Mouse (Mus musculus) liver, embryonic 16.5 days (tissue): ENCODE results near the gene Ern1. TPM values are rescaled to one million over a fixed set of nuclear protein-coding genes. Genes with fewer than 3 reads are reported as not detected.
A peak's percentile ranks its signal among the peaks of the same experiment; 100 is the strongest.

Experiments used
- ATAC-seq: fragments of 200-750 bp; cut with Nextera tagmentation; 2 replicates; pipeline ENCODE4 v1.8.0; 2017; ENCODE audit warnings: low read depth, mild to moderate bottlenecking, moderate number of reproducible peaks, moderate library complexity
- H3K27ac ChIP-seq: fragments of 300-500 bp; sonication (generic); 2 replicates; pipeline ENCODE4 v1.5.1; 2014; ENCODE audit warnings: mild to moderate bottlenecking, low read length
- H3K27me3 ChIP-seq: fragments of 300-500 bp; sonication (generic); 2 replicates; pipeline ENCODE4 v1.6.1; 2014; ENCODE audit warnings: low read depth, low read length, mixed read lengths; ENCODE audit not compliant: control insufficient read depth, insufficient read depth
- H3K36me3 ChIP-seq: fragments of 300-500 bp; sonication (generic); 2 replicates; pipeline ENCODE4 v1.6.1; 2014; ENCODE audit warnings: mild to moderate bottlenecking; ENCODE audit not compliant: control insufficient read depth, insufficient read depth
- H3K4me1 ChIP-seq: fragments of 300-500 bp; sonication (generic); 2 replicates; pipeline ENCODE4 v1.6.1; 2014; ENCODE audit warnings: low read depth, low read length, mixed read lengths; ENCODE audit not compliant: control insufficient read depth
- H3K4me2 ChIP-seq: fragments of 300-500 bp; sonication (generic); 2 replicates; pipeline ENCODE4 v1.6.1; 2014; ENCODE audit warnings: low read depth, low read length, mixed read lengths
- H3K4me3 ChIP-seq: fragments of 300-500 bp; sonication (generic); 2 replicates; pipeline ENCODE4 v1.5.1; 2014; ENCODE audit warnings: low read depth, mild to moderate bottlenecking, low read length
- H3K9ac ChIP-seq: fragments of 300-500 bp; sonication (generic); 2 replicates; pipeline ENCODE4 v1.6.1; 2014; ENCODE audit warnings: low read depth, low read length
- H3K9me3 ChIP-seq: fragments of 300-500 bp; sonication (generic); replicated peaks from 2 replicates; pipeline ENCODE4 v1.6.1; 2016; ENCODE audit warnings: low read length; ENCODE audit not compliant: control insufficient read depth
- WGBS: fragments of 180-500 bp; shearing (Covaris S2); extraction: QIAGEN DNeasy Blood & Tissue Kit; methylation state at CpG from one replicate; pipeline ENCODE4 v1.1.7; 2014; ENCODE audit not compliant: insufficient replicate concordance; 5-methylcytosine and 5-hydroxymethylcytosine counted together
- polyA plus RNA-seq: library from polyadenylated mRNA; unstranded; fragments of >200 nt; fragmentation: Nextera tagmentation; extraction: Ambion mirVana; gene quantifications from 2 replicates; pipeline ENCODE4 v1.2.1, GENCODE M21; 2015

Gene Ern1
- polyA plus RNA-seq, 1 experiment from 2014 or later, result 5.2 TPM

DNA sequence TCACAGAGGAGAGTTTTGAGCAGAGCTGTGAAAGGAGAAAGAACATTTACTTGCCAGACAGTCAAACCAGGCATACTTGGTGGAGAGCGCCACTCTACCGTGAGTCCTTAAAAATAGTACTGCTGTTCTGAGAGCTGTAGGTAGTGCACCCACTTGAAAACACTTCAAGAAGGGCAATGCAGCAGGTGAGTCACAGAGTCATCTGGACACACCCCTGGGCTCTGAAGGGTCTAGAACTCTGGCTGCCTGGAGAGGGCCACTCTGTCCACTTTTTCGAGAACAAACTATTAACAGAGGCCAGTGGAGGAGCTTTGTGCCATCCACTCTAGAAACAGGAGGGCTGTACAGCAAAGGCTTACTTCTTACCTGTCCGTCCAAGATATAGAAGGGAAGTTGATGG lies 61.2 kb downstream of the Ern1 start:
- no peaks in the 10 kb centered on the region for H3K27me3 ChIP-seq
- H3K9ac ChIP-seq, result no peak overlapping the region
- no peak overlapping the region for H3K27ac ChIP-seq
- H3K36me3 ChIP-seq, result peaks cover 10% of the 10 kb centered on the region; the same call in 1 of the 2 replicates
- peaks cover 2% of the 10 kb centered on the region for H3K4me1 ChIP-seq
- H3K4me3 ChIP-seq, result no peak overlapping the region
- WGBS, result 83% methylated on average over 4 of the region's 4 CpGs
- ATAC-seq, result no peak
- no peaks in the 10 kb centered on the region for H3K9me3 ChIP-seq
- no peak overlapping the region for H3K4me2 ChIP-seq

- no peak for ATAC-seq
- 76% methylated on average over 5 of the region's 5 CpGs for WGBS
- H3K36me3 ChIP-seq, result peaks cover 10% of the 10 kb centered on the region; the same call in 1 of the 2 replicates
- no peak overlapping the region for H3K27ac ChIP-seq
- no peaks in the 10 kb centered on the region for H3K9me3 ChIP-seq
- no peak overlapping the region for H3K4me3 ChIP-seq
- no peak overlapping the region for H3K9ac ChIP-seq
- H3K4me1 ChIP-seq, result peaks cover 2% of the 10 kb centered on the region
- no peak overlapping the region for H3K4me2 ChIP-seq
- H3K27me3 ChIP-seq, result no peaks in the 10 kb centered on the region
Observed at GRCm38 (mm10) chr11:106425201-106425600, 62.5 kb downstream of the Ern1 start.

DNA sequence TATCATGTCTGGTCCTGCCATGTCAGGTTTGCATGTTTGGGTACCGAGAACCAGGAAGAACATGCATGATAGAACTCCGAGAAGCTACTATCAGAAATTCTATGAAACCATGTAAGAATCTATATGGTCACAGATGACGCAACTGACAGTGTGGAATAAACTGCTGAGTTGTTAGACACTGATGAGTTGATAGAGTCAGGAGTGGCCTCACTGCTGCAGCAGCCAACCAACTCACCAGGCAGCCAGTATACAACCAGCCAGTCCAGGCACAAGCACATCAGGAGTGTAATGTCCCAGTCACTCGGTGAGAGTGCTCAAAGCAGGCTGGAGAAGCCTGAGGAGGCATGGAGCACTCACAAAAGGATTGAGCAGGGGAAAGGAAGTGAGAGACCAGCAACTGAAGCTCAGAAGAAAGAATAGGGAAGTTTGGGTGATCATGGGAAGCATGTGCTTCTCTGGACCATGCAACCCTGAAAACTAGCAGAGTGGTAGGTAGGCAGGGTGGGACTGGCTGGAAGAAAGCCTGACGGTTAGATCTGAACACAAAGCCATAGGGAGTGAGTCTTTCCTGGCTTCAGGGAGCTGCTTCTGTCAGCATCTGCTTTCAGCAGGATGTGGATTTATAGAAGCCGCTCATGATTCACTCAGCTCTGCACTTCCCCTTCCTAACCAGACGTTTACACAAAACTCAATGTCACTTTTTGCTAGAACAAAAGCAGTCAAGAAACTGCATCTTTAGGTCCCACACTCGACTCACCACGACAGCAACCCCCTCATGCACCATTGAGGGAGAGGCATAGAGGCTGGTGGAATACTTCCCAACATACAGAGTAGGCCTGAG lies 68.2 kb downstream of the Ern1 start:
- WGBS, result 40% methylated on average over 9 of the region's 9 CpGs
- Histone ChIP-seq H3K4me3 (no peak overlapping the region), H3K36me3 (peaks cover 4% of the 10 kb centered on the region; the same call in 1 of the 2 replicates), H3K9ac (no peak overlapping the region), H3K9me3 (no peaks in the 10 kb centered on the region), H3K27ac (peak overlapping the region; percentile 62), H3K27me3 (no peaks in the 10 kb centered on the region), H3K4me1 (peaks cover 4% of the 10 kb centered on the region; the same call in 1 of the 2 replicates), H3K4me2 (no peak overlapping the region)
- 0 out of 2 replicates have a peak, but pooled peaks have one; percentile 2 for ATAC-seq

DNA sequence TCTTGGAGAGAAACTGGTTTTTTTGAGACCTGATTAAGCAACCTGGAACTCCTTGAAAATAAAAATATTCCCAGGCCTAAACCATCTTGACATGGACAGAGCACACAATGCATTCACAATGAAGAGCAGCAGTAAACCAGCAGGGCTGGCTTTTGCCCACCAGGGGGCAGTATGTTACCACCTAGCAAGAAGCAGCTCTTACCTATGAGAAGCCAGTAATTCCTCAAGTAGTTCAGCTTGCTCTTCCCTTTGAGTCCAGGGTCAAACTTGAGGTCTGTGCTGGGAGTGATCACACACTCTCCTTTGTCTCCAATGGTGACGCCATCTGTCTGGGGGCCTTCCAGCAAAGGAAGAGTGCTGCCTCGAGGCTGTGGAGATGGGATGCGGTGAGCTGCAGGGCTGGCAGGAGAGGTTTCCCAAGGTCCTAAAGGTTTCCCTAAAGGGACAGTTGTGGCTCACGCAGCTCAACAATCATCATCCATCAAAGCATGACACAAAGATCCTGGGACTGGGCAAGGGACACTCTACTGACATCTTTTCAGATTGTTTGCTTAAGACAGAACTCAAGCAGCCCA lies 68.9 kb downstream of the Ern1 start:
- Histone ChIP-seq H3K9ac (no peak overlapping the region), H3K4me1 (peaks cover 4% of the 10 kb centered on the region; the same call in 1 of the 2 replicates), H3K36me3 (peaks cover 7% of the 10 kb centered on the region; the same call in 1 of the 2 replicates), H3K9me3 (no peaks in the 10 kb centered on the region), H3K4me2 (no peak overlapping the region), H3K27ac (no peak overlapping the region; the same call in 1 of the 2 replicates), H3K4me3 (no peak overlapping the region), H3K27me3 (no peaks in the 10 kb centered on the region)
- peak; percentile 60; the same call in 1 of the 2 replicates for ATAC-seq
- 46% methylated on average over 4 of the region's 4 CpGs for WGBS

GRCm38 (mm10) chr11:106417860-106418259 lies 69.8 kb downstream of the Ern1 start:
- Histone ChIP-seq H3K4me1 (peaks cover 4% of the 10 kb centered on the region; the same call in 1 of the 2 replicates), H3K4me3 (no peak overlapping the region), H3K27me3 (no peaks in the 10 kb centered on the region), H3K9ac (no peak overlapping the region), H3K36me3 (peaks cover 3% of the 10 kb centered on the region; the same call in 1 of the 2 replicates), H3K9me3 (no peaks in the 10 kb centered on the region), H3K27ac (no peak overlapping the region), H3K4me2 (no peak overlapping the region)
- WGBS, result 51% methylated on average over 2 of the region's 2 CpGs
- no peak for ATAC-seq

- 66% methylated on average over 3 of the region's 3 CpGs for WGBS
- Histone ChIP-seq H3K36me3 (peaks cover 4% of the 10 kb centered on the region; the same call in 1 of the 2 replicates), H3K9me3 (no peaks in the 10 kb centered on the region), H3K27ac (no peak overlapping the region), H3K4me3 (no peak overlapping the region), H3K27me3 (no peaks in the 10 kb centered on the region), H3K9ac (no peak overlapping the region), H3K4me1 (peaks cover 4% of the 10 kb centered on the region; the same call in 1 of the 2 replicates), H3K4me2 (no peak overlapping the region)
- no peak for ATAC-seq
Observed at GRCm38 (mm10) chr11:106416331-106416730, 71.3 kb downstream of the Ern1 start.

GRCm38 (mm10) chr11:106412641-106413360 lies 74.9 kb downstream of the Ern1 start:
- no peak for ATAC-seq
- no peak overlapping the region for H3K9ac ChIP-seq
- peaks cover 7% of the 10 kb centered on the region; the same call in 1 of the 2 replicates for H3K36me3 ChIP-seq
- no peaks in the 10 kb centered on the region for H3K27me3 ChIP-seq
- H3K4me2 ChIP-seq, result no peak overlapping the region
- no peaks in the 10 kb centered on the region for H3K9me3 ChIP-seq
- WGBS, result 68% methylated on average over 3 of the region's 3 CpGs
- no peak overlapping the region for H3K27ac ChIP-seq
- no peak overlapping the region for H3K4me3 ChIP-seq
- H3K4me1 ChIP-seq, result no peaks in the 10 kb centered on the region

- WGBS, result 58% methylated on average over 2 of the region's 2 CpGs
- no peak overlapping the region for H3K9ac ChIP-seq
Observed at GRCm38 (mm10) chr11:106411157-106411556, 76.5 kb downstream of the Ern1 start.

More at GRCm38 (mm10) chr11:106411157-106411556, 76.5 kb downstream of the Ern1 start:
- Histone ChIP-seq H3K27ac (no peak overlapping the region), H3K9me3 (no peaks in the 10 kb centered on the region), H3K4me1 (no peaks in the 10 kb centered on the region), H3K4me2 (no peak overlapping the region), H3K36me3 (peaks cover 10% of the 10 kb centered on the region; the same call in 1 of the 2 replicates), H3K4me3 (no peak overlapping the region), H3K27me3 (no peaks in the 10 kb centered on the region)
- ATAC-seq, result no peak
